Mouse (Mus musculus) urinary bladder, postnatal 4 days (tissue): Measurements from ENCODE around the gene Snapc4.
A peak's percentile ranks its signal among the peaks of the same experiment; 100 is the strongest.

Experiments
- DNase-seq, 2 experiments: peaks; one replicate each; pipeline ENCODE4 v3.0.0; 2021 to 2022; ENCODE audit warnings: low spot score in 2 of 2

Gene Snapc4

DNA sequence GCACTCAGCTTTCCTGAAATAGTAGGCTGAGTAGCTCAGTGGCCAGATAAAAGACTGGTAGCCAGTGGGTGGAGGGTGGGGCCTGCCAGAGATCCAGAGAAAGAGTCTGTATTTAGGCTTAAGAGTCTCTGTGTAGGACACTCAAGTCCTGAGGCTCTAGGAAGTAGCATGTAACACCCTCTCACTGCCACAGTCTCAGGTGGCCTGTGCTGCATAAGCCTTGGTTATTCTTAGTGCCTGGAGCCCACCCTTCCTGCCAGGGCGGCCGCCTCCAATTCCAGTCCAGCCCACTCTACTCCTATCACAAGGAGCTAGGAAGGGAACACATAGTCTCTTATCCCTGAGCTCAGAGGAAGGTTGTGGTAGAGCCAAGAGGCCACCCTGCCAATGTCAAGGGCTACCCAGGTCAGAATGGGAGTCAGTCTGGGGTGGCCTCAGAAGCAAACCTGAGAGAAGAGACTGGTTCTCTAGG lies 38.9 kb downstream of the Snapc4 start:
- no peak for DNase-seq

DNA sequence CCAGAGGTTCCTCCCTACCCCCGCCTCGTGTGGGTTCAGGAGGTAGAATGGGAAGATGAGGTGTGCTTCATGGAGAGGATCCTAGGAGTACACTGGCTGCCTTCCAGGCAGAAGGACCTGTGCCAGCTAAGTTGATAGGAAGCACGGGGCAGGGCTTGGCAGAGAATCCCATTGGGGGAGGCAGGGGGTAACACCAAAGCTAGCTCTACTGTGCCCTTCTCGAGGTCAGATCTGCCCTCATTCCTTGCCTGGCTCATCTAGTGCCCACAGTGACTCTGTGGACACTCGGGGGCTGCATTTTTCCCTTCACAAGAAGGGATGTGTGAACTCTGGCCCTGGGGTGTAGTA lies 41.3 kb downstream of the Snapc4 start:
- no peak for DNase-seq

GRCm38 (mm10) chr2:26338302-26339203 lies 41.9 kb downstream of the Snapc4 start:
- DNase-seq, result no peak

DNA sequence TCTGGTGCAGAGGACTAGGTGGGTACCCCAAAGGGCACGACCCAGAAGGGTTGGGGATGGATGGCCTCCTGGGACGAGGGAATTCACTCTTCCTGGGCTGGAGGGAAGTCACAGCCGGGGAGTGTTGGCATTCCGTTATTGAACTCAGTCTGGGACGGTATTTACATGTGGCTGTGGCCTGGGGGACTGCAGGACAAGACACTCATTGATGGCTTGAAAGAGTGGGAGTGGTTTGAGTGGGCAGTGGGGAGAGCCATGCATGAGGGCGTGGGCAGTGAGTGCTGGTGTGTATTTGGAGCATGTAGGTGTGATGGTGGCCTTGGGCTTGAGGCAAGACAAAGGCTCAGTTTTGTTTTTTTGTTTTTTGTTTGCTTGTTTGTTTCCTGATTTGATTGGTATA lies 49.8 kb downstream of the Snapc4 start:
- no peak for DNase-seq

DNA sequence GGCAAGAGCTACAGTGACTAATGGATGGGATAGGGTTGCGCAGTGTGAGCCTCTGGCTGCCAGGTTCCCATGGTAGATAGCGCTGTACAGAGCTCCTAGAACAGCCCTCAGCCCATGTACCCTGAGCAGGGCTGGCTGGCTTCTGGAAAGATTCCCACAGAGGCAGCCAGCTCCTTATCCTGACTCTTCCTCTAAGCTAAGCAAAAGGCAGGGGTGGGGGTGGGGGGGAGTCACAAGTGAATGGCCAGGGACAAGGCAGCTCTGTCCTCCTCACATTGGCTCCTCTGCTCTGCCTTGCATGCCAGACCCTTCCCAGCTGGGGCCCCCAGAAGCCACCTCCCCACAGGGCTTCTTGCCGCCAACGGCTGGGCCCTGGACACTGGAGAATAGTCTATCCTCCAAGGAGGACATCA lies 50.4 kb downstream of the Snapc4 start:
- DNase-seq, result no peak

DNA sequence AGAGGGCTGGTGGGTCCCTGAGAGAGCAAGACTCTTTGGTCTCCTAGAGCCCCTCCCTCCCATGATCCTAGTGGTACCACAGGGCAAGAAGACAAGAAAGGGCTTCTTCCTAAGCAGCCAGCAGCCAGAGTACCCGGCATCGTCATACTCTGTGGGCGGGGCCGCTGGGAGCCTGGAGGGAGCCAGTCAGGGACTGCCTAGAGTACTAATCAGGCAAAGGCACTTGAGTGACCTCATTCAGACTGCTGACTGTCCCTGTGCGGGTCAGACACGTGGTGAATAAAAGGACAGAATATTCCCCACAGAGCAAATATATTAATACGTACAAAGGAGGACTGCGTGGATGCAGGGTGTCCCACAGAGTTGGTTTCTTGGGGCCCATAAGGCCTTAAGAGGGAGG lies 51.1 kb downstream of the Snapc4 start:
- no peak for DNase-seq

- DNase-seq, result no peak
Observed at GRCm38 (mm10) chr2:26327852-26328251, 52.6 kb downstream of the Snapc4 start.

DNA sequence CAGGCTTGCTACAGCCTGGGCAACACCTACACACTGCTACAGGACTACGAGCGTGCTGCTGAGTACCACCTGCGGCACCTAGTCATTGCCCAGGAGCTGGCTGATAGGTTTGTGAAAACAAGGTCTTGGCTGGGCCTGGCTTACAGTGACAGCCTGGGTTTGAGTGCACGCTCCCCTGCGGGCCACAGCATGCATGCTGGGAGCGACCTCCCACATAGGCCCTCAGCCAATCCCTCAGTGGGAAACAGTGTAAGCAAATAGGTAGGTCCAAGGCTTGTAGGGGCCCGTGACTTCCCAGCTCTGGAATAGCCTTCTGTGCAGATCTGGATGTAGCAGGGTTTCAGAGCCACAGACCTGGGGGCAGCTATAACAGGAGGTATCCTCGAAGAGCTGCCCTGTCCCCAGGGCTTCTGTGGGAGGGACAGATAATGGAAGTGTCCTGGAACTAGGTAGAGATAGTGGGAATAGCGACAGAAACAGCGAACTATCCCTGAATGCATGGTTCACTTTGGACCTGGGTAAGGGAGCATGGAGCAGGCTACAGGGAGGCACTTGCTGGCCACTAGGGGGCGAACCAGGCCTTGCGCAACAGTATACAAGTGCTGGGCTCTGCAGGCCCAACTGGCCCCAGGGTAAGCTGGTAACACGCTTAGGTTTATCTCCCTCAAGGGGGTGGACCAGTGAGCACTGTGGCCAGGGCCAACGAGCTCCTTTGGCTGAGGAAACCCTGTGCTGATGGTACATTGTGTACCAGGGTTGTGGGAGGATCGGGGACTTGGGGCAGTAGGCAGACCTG lies 54.9 kb downstream of the Snapc4 start:
- no peak for DNase-seq

DNA sequence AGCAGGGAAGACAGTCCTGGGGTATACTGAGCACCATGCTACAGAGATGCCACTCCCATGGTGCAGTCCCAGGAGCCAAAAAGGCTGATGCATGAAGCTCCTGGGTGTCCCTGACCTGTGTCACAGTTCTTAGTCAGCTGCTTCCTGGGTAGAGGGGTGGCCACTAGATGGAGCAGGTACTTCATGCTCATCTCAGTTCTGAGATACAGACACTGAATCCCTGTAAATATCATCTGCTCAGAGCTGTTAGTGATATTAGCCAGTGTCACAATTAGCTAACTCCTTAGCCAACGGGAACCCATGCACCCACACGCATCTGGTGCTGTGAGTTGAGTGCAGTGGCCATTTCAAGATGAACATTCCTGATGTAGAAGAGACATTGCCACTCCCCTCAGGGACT lies 55.5 kb downstream of the Snapc4 start:
- no peak for DNase-seq

- no peak for DNase-seq
Observed at GRCm38 (mm10) chr2:26323589-26324325, 56.7 kb downstream of the Snapc4 start.

- DNase-seq, result no peak
Observed at GRCm38 (mm10) chr2:26320245-26321185, 59.9 kb downstream of the Snapc4 start.

DNA sequence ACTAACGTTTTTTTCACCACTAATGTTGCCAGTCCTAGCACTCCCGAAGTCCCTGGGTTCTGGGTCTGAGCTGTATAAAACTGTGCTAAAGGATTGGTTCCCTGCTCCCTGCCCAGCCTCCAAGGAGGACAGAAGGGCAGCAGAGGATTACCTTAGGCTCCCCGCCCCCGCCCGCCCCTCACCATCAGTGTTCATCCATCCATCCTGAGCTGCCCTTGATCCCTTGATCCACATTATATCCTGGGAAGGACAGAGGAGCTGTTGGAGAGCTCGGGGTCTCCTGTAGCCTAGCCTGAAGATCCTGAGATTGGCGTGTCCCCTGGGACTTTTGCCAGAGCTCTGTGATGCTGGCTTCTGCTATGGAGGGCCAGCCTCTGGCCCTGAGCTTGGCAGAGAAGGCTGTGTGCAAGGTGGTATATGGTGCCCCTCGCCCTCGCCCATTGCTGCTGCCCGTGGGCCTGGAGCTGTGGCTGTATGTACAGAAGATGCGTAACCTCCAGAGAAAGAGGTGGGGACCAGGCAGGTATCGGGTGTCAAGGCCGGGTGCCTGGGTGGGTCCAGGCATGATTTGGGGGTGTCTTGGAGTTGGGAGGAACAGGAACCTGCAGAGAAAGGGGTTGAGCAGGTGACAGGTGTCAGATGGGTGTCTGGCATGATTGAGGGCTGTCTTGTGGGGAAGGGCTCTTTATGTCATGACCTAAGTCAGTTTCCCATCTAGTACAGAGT lies 60.8 kb downstream of the Snapc4 start:
- no peak for DNase-seq

DNA sequence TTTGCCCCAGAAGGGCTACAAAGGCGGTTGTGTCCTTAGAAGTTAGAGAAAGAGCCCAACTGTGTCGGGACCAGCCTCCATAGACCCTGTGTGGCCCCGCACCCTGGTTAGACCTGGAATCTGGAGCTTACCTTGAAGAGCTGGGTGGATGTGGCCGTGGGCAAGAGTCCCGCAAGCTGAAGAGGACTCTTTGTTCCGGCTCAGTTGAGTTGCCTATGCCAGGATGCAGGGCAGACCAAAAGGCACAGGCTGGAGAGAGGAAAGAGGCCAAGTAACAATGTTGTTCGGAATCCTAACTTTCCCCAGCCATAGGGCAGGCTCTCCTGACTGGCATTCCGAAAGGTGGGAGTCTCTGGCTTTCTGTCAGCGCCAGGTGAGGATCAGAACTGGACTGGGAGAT lies 61.3 kb downstream of the Snapc4 start:
- no peak for DNase-seq

GRCm38 (mm10) chr2:26317991-26318672 lies 62.3 kb downstream of the Snapc4 start:
- no peak for DNase-seq

GRCm38 (mm10) chr2:26317371-26317770 lies 63.1 kb downstream of the Snapc4 start:
- no peak for DNase-seq

GRCm38 (mm10) chr2:26316576-26317246 lies 63.7 kb downstream of the Snapc4 start:
- DNase-seq, result no peak

GRCm38 (mm10) chr2:26315925-26316311 lies 64.5 kb downstream of the Snapc4 start:
- no peak for DNase-seq

DNA sequence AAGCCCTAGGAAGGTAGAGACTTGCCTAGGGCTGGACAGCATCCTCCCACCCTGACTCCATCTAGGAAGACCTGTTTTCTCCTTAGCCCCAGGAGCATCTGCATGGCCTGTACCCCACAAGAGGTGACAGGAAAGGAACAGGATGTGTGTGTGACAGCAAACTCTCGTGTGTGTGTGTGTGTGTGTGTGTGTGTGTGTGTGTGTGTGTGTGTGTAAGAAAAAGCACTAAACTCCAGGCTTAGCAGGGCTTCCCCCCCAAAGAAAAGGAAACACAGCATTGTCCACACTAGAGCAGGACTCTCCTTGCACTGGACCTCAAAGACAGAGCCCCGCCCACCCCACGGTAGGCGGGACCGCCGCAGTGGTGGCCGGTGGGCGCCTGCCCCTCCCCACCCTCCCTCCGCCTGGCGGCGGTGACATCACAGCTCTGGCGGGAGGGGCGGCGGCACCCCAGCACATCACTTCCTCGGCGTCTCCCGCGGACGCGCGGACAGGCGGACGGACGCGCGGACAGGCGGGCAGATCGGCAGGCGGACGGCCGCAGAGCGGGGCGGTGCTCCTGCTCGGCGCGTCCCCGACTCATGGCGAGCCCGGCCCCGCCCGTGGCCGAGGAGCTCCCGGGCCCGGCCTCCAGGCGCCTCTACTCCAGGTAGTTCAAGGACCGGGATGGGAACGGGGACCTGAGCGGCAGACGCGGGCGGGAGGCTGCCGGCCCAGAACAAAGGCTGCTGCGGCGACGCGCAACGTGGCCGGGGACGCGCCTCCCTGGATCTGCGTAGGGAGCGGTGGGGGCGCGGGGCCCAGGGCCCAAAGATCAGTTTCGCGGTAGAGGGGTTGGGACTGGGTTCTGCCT lies 65.2 kb downstream of the Snapc4 start, which contains the start of gene Gpsm1:
Gene Gpsm1 (plus strand): TSS at position 444 of the 853 bp plus-strand sequence.
- peak; percentile 86 to 88 for DNase-seq
